Mouse (Mus musculus) liver, embryonic 11.5 days (tissue): ENCODE results near the gene Bri3. TPM values are rescaled to one million over a fixed set of nuclear protein-coding genes. Genes with fewer than 3 reads are reported as not detected.

Experiments
- ATAC-seq: fragments of 200-750 bp; cut with Nextera tagmentation; replicated peaks from 2 replicates; pipeline ENCODE4 v1.8.0; 2017; ENCODE audit warnings: moderate number of reproducible peaks, mild to moderate bottlenecking, moderate TSS enrichment, moderate library complexity; ENCODE audit not compliant: low FRiP score
- DNase-seq: peaks from one replicate; pipeline ENCODE4 v3.0.0-alpha.2; 2017; ENCODE audit warnings: low spot score
- H3K27ac ChIP-seq: fragments of 300-500 bp; sonication (generic); 2 replicates; pipeline ENCODE4 v1.5.1; 2014; ENCODE audit warnings: mild to moderate bottlenecking, low read depth, low read length, control low read depth
- H3K27me3 ChIP-seq: fragments of 300-500 bp; sonication (generic); replicated peaks from 2 replicates; pipeline ENCODE4 v1.6.1; 2014; ENCODE audit warnings: low read length, mixed read lengths; ENCODE audit not compliant: control insufficient read depth, insufficient read depth
- H3K36me3 ChIP-seq: fragments of 300-500 bp; sonication (generic); 2 replicates; pipeline ENCODE4 v1.6.1; 2014; ENCODE audit warnings: mild to moderate bottlenecking, low read length, moderate library complexity, mixed read lengths; ENCODE audit not compliant: control insufficient read depth, insufficient read depth
- H3K4me1 ChIP-seq: fragments of 300-500 bp; sonication (generic); replicated peaks from 2 replicates; pipeline ENCODE4 v1.6.1; 2014; ENCODE audit warnings: low read length, mixed read lengths; ENCODE audit not compliant: control insufficient read depth, insufficient read depth
- H3K4me2 ChIP-seq: fragments of 300-500 bp; sonication (generic); 2 replicates; pipeline ENCODE4 v1.6.1; 2014; ENCODE audit warnings: mild to moderate bottlenecking, control low read depth, moderate library complexity
- H3K4me3 ChIP-seq: fragments of 300-500 bp; sonication (generic); 2 replicates; pipeline ENCODE4 v1.5.1; 2014; ENCODE audit warnings: low read depth, low read length, control low read depth
- H3K9ac ChIP-seq: fragments of 300-500 bp; sonication (generic); 2 replicates; pipeline ENCODE4 v1.6.1; 2014; ENCODE audit warnings: low read depth, low read length, control low read depth
- H3K9me3 ChIP-seq: fragments of 300-500 bp; sonication (generic); 2 replicates; pipeline ENCODE4 v1.6.1; 2016; ENCODE audit warnings: low read length, inconsistent platforms, mixed read lengths; ENCODE audit not compliant: control insufficient read depth
- WGBS: fragments of 180-500 bp; shearing (Covaris S2); extraction: QIAGEN DNeasy Blood & Tissue Kit; methylation state at CpG from one replicate; pipeline ENCODE4 v1.1.7; 2014; 5-methylcytosine and 5-hydroxymethylcytosine counted together
- polyA plus RNA-seq: library from polyadenylated mRNA; unstranded; fragments of >200 nt; fragmentation: Nextera tagmentation; extraction: Ambion mirVana; gene quantifications from 2 replicates; pipeline ENCODE4 v1.2.1, GENCODE M21; 2014

The Bri3 gene
- 59.2 and 61.0 TPM in 2 replicates for polyA plus RNA-seq

- DNase-seq (no peak), ATAC-seq (no peak)
- Histone ChIP-seq H3K4me3 (no peak within 1 kb of the TSS), H3K27ac (no peak within 1 kb of the TSS), H3K36me3 (no peaks in the 10 kb centered on the region), H3K9ac (no peak within 1 kb of the TSS), H3K9me3 (no peaks in the 10 kb centered on the region), H3K27me3 (no peaks in the 10 kb centered on the region), H3K4me2 (no peak within 1 kb of the TSS), H3K4me1 (peaks cover 6% of the 10 kb centered on the region; the same call in 1 of the 2 replicates)
- WGBS = 85% methylated on average over 7 of the region's 7 CpGs
These were observed at the start of gene Bri3 for GRCm38 (mm10) chr5:144243901-144244487. TSS of gene Bri3 (plus strand) at chr5:144244437.

DNA sequence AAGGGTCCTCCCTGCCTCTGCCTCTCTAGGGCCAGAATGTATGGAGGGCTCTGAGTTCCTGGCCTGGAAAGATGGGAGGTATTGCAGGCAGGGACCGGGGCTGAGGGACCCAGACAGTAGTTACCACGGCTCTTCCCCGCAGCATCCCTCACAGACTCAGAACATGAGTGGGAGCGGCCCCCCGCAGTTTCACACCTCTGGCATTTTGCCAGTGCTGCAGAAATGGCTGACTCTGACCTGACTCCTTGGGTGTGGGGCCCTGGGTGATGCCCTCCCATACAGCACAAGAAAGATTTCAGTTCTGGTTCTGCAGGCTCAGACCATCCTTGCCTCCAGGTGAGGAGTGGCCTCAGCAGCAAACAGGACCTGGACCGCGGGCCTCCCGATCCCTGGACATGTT, 48.7 kb upstream of the Bri3 start:
- no peak for DNase-seq
- Histone ChIP-seq H3K9ac (no peak overlapping the region), H3K4me1 (peaks cover 2% of the 10 kb centered on the region; the same call in 1 of the 2 replicates), H3K4me3 (no peak overlapping the region), H3K9me3 (no peaks in the 10 kb centered on the region), H3K27ac (no peak overlapping the region), H3K4me2 (no peak overlapping the region), H3K27me3 (no peaks in the 10 kb centered on the region), H3K36me3 (no peaks in the 10 kb centered on the region)
- no peak for ATAC-seq
- WGBS = 87% methylated on average over 8 of the region's 8 CpGs

GRCm38 (mm10) chr5:144200616-144201015, 43.6 kb upstream of the Bri3 start:
- ATAC-seq (no peak), DNase-seq (no peak)
- 91% methylated on average over 11 of the region's 11 CpGs for WGBS
- H3K4me3 ChIP-seq = no peak overlapping the region
- no peaks in the 10 kb centered on the region for H3K4me1 ChIP-seq
- peaks cover 14% of the 10 kb centered on the region for H3K36me3 ChIP-seq
- no peak overlapping the region for H3K9ac ChIP-seq
- H3K27me3 ChIP-seq = no peaks in the 10 kb centered on the region
- no peak overlapping the region for H3K27ac ChIP-seq
- no peak overlapping the region for H3K4me2 ChIP-seq
- no peaks in the 10 kb centered on the region for H3K9me3 ChIP-seq

- DNase-seq (no peak), ATAC-seq (no peak)
- Histone ChIP-seq H3K9ac (no peak overlapping the region), H3K27ac (no peak overlapping the region), H3K4me1 (no peaks in the 10 kb centered on the region), H3K4me3 (no peak overlapping the region), H3K9me3 (no peaks in the 10 kb centered on the region), H3K27me3 (no peaks in the 10 kb centered on the region), H3K4me2 (no peak overlapping the region), H3K36me3 (peaks cover 14% of the 10 kb centered on the region)
- 91% methylated on average over 6 of the region's 6 CpGs for WGBS
These were observed 41.8 kb upstream of the Bri3 start for GRCm38 (mm10) chr5:144202430-144202829.

GRCm38 (mm10) chr5:144203398-144203959, 40.8 kb upstream of the Bri3 start:
- no peaks in the 10 kb centered on the region for H3K9me3 ChIP-seq
- H3K36me3 ChIP-seq = peaks cover 14% of the 10 kb centered on the region
- no peak overlapping the region for H3K4me2 ChIP-seq
- WGBS = 84% methylated on average over 10 of the region's 10 CpGs
- no peaks in the 10 kb centered on the region for H3K27me3 ChIP-seq
- no peak overlapping the region for H3K9ac ChIP-seq
- no peak overlapping the region for H3K27ac ChIP-seq
- no peaks in the 10 kb centered on the region for H3K4me1 ChIP-seq
- no peak overlapping the region for H3K4me3 ChIP-seq
- no peak for DNase-seq
- ATAC-seq = no peak

DNA sequence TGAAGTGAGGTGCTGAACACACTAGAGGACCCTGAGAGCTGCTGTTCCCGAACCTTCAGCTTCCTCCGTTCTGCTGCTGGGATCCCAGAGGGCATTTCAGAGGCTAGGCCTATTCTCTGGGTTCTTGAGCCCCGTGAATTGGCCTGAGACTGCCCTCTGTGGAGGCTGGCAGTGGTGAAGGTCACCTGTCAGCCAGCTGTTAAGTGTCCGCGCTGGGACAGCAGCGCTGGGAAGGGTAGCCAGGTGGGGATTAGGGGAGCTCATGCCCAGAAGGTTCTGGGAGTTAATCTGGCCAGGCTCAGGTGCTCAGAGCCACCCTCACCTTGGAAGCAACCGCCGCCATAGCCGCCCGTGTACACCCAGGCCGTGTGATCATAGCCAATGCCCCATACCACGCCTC, 39.9 kb upstream of the Bri3 start:
- Histone ChIP-seq H3K27me3 (no peaks in the 10 kb centered on the region), H3K4me3 (no peak overlapping the region), H3K4me1 (no peaks in the 10 kb centered on the region), H3K36me3 (peaks cover 14% of the 10 kb centered on the region), H3K4me2 (no peak overlapping the region), H3K27ac (no peak overlapping the region), H3K9ac (no peak overlapping the region), H3K9me3 (no peaks in the 10 kb centered on the region)
- DNase-seq (no peak), ATAC-seq (no peak)
- WGBS = 90% methylated on average over 12 of the region's 12 CpGs

DNA sequence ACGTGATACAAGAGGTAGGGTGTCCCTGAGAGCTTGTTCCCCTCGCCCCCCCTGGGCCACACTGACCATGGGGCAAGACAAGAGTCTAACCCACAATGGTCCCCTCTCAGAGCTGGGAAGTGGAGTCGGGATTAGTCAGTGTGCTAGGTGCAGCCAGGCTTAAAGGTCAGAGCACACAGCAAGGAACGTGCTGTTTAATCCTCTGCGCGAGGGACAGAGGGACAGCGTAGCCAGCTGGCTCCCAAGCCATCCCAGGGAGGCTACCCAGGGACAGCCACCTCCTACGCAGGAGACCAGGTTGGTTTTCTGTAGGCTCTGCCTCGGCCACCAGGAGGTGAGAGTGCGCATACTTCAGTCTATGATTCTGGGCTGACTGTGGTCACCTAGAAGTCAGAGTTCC, 39.3 kb upstream of the Bri3 start:
- DNase-seq (no peak), ATAC-seq (no peak)
- H3K9ac ChIP-seq = no peak overlapping the region
- peaks cover 15% of the 10 kb centered on the region for H3K36me3 ChIP-seq
- no peaks in the 10 kb centered on the region for H3K9me3 ChIP-seq
- WGBS = 79% methylated on average over 10 of the region's 10 CpGs
- H3K4me1 ChIP-seq = no peaks in the 10 kb centered on the region
- H3K4me2 ChIP-seq = no peak overlapping the region
- H3K27ac ChIP-seq = no peak overlapping the region
- H3K4me3 ChIP-seq = no peak overlapping the region
- no peaks in the 10 kb centered on the region for H3K27me3 ChIP-seq

- DNase-seq = no peak
- Histone ChIP-seq H3K9me3 (no peaks in the 10 kb centered on the region), H3K4me3 (no peak overlapping the region), H3K27me3 (no peaks in the 10 kb centered on the region), H3K9ac (no peak overlapping the region), H3K27ac (no peak overlapping the region), H3K36me3 (peaks cover 18% of the 10 kb centered on the region), H3K4me1 (no peaks in the 10 kb centered on the region), H3K4me2 (no peak overlapping the region)
- 88% methylated on average over 15 of the region's 15 CpGs for WGBS
- ATAC-seq = no peak
These were observed 38.2 kb upstream of the Bri3 start for GRCm38 (mm10) chr5:144206069-144206468.

DNA sequence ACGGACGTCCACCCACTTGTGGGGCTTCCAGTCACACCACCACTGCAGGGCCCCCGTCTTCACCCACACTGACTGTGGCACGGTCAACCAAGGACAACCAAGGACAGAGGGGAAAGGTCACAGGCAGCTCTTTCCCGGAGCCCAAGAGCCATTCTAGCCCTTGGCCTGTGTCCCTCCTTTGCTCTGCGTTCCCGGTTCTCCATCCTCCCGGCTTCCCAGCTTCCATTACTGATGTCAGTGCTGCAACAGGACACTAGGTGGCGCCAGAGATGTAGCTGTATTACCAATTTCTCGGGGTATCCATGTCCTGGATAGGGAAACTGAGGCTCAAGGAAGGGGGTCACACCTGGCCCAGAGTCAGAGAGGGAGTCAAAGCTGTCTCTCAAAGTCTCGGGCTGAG, 36.8 kb upstream of the Bri3 start:
- Histone ChIP-seq H3K9ac (no peak overlapping the region), H3K4me1 (no peaks in the 10 kb centered on the region), H3K27me3 (no peaks in the 10 kb centered on the region), H3K4me2 (no peak overlapping the region), H3K27ac (no peak overlapping the region), H3K9me3 (no peaks in the 10 kb centered on the region), H3K36me3 (peaks cover 17% of the 10 kb centered on the region), H3K4me3 (no peak overlapping the region)
- no peak for DNase-seq
- WGBS = 48% methylated on average over 11 of the region's 11 CpGs
- ATAC-seq = no peak; the same call in 1 of the 2 replicates
